Mouse (Mus musculus) kidney, postnatal 10 days (tissue): ENCODE results near the gene Slc4a2.
A peak's percentile ranks its signal among the peaks of the same experiment; 100 is the strongest.

Source experiments
- DNase-seq: peaks from one replicate; pipeline ENCODE4 v3.0.0; 2021; ENCODE audit warnings: mixed read lengths

Slc4a2 gene

DNA sequence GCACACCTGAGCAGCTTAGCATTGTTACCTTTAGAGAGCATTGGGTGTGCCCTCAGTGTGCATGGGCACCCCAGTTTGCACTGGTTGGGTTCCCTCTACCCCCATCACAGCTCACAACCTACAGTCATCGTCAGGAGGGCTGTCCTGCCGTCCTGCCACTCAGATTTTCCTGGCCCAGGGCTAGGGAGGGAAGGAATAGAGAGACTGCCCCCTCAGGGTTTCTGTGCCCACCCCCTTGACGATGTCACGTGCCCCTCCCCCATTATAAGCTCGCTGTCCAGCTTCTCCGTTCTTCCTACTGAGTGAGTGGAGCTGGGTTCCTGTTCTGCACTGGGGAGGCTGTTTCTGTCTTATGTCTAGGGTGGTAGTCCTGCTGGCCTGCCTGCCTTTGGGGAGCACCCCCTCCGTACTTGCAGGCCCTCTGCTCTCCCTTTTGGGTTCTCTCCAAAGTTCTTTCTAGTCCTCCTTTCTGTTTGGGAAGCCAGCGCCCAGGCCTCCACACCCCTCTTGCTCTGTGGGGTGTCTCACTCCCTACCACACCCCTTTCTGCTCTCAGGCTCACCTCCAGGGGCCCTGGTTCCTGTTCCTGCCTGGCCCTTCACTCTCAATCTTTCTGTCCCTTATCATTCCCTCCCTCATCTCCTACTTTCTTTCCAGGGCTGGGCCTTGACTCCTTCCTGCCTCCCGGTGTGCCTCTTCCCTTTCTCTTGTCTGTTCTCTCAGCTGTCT is 3.1 kb downstream of the Slc4a2 start:
- peak; percentile 44 for DNase-seq

- DNase-seq = no peak
These were observed 3.6 kb downstream of the Slc4a2 start for GRCm38 (mm10) chr5:24427285-24427633.

- peak; percentile 79 for DNase-seq
These were observed 4.4 kb downstream of the Slc4a2 start for GRCm38 (mm10) chr5:24427981-24428402.

DNA sequence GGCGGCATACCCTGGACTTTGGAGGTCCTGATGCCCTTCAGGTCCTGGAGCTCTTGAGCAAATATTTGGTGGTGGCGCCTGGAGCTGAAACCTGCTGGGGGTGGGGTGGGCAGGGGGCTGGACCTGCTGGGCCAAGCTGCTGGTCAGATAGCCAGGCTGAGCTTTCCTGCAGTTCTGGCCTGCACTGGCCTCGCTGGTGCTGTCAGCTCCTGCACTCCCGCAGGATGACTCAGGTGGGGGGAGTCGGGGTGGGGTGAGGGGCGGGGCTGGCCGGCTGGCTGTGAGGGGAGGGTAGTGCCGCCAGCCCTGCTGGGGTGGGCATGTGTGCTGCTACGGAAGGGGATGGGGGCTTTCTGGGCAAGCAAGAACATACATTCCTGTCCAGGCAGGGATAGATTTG is 5.0 kb downstream of the Slc4a2 start:
- peak; percentile 40 for DNase-seq

GRCm38 (mm10) chr5:24433993-24434392 is 10.4 kb downstream of the Slc4a2 start:
- DNase-seq = no peak

- DNase-seq = no peak
These were observed 17.6 kb downstream of the Slc4a2 start for GRCm38 (mm10) chr5:24441187-24441586.

GRCm38 (mm10) chr5:24442029-24442428 is 18.4 kb downstream of the Slc4a2 start:
- no peak for DNase-seq

- no peak for DNase-seq
These were observed 19.6 kb downstream of the Slc4a2 start for GRCm38 (mm10) chr5:24443204-24443603.

GRCm38 (mm10) chr5:24443927-24444326 is 20.3 kb downstream of the Slc4a2 start:
- no peak for DNase-seq

DNA sequence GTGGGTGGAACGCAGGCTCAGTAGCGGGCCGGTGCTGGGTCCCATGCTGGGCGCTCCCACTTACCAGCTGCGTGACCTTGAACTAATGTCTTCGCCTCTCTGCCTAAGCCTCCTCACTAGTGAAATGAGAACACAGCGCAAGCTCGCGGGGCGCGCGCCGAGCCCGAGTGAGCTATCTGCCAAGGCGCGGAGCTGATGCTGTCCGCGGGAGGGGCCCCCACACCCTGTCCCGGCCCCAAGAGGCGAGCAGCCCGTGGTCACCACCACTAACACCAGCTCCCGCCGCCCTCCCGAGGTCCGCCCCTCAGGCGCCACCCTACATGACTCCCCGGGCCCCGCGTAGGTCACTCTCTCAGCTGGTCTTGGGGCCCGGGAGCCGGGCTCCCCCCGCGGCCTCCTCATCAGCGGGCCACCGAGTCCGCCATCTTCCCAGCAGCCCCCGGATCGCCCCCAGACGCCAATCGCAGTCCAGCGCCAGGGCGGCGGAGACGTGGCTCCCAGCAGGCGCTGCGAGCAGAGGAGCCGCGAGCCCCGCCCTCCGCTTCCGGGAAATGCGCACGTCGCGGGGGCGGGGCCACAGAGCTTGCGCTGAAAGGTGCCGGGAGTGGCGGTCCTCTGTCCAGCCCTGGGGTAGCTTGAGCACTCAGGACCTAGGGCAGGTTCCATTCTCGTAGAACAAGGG is 21.2 kb downstream of the Slc4a2 start, which contains the start of gene Fastk:
Gene Fastk, minus strand, starts transcription at position 542 of the 682 bp plus-strand sequence.
- peak; percentile 98 for DNase-seq

DNA sequence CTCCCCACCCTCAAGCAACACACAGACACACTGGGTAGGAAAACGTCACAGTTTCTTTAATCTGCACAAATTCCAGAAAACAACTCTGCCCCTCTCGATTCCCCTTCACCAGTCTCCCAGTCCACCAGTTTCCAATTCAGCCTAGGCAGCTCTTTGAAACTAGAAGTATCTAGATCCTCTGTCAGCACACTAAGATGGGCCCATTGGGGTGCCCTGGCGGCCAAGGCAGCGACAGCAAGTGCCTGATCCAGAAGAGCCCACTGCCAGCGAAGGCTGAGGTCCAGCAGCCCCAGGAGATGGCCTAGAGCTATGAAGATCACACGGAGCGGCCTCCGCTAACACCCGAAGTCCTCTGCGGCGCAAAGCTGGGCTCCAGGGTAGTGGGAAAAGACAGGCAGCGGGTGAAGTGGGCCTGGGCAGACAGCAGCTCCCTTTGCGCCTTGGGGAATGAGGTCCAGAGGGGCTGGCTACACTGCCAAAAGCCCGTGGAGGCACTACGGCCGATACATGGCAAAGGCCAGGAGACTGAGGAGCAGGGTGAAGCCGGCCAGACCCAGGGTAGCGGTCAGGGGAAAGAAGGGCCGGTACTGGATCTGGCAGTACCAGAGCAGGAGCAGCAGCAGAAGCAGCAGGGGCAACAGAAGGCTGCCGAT is 21.9 kb downstream of the Slc4a2 start:
- DNase-seq = no peak

DNA sequence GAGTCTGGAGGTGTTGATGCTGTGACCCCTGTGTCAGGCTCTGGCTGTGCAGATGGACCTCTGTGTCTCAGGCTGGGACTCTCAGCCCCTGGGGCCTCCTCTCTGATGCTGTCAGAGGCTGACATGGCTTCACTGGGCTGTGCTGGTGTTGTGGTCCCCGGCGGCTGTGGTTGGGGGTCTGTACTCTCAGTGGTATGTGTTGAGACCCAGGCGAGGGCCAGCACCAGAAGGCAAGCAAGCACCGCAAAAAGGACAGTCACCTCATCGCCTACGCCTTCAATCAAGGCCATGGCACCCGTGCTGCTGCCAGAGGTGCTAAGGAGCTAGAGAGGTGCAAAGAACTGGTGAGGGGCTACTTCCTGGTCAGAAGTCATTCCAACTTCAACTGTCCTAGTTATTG is 23.0 kb downstream of the Slc4a2 start:
- DNase-seq = no peak

DNA sequence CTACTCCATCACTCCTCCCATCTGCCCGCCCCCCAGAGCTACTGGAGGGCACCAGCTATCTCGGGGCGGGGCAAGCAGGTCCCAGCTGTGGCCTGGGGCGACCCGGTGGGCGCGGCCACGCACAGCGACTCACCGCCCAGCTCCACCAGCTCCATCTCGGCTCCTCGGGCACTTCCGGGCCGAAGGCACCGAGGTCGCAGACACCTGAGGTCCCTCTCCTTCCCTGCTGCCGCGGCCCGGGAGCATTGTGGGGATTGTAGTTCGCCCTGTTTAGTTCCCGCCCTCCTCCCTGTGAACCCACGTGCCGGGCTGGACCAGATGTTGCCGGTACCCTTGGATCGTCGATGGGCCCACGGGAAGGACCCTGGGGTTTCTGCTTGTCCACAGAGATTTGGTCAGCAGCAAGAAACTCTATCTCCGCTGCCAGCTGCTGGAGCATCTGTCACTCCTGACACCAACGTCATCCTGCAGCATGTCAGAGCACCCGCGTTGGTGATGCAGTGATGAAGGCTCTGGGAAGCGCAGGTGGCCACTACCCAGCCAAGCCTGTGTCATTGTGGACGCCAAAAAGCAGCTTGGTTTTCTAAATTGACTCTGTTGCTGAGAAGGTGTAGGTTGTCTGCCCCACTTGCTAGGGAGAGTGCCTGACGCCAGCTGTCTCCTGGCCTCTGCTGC is 24.1 kb downstream of the Slc4a2 start, which contains the start of gene Tmub1:
Gene Tmub1, minus strand, starts transcription at position 231 of the 675 bp plus-strand sequence.
- peak; percentile 88 for DNase-seq

DNA sequence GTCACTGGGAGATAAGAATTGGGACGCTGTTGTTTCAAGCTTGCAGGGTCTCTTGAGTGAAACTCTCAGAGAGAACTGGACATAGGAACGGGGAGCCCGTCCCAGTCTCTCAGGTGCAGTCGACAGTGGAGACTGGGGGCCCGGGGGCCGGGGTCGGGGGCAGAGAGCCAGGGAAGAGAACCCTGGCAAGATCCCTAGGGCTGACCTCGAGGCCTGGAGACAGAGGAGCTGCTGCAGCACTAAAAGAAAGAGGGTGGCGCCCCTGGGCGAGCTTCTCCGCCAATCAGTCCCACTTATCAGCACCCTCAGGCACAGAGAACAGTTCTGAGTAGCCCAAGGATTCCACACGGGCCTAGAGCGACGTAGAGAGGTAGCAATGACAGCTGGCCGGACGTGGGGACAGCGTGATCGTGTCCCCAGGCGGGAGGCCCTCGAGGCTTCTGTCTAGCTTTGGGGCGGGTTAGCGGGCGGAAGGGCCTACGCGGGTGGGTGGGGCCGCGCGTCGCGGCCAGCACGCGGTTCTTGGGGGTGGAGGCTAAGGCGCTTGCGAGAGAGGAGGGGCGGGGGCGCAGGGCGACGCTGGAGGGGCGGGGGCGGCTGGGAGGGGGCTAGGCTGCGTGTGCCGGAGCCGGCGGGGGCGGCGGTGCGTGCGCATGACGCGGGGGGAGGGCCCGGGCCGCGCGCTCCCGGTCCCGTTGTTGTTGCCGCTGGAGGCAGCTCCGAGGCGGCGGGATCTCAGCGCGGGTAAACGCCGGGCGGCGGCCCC is 27.8 kb downstream of the Slc4a2 start:
- DNase-seq = peak; percentile 93

DNA sequence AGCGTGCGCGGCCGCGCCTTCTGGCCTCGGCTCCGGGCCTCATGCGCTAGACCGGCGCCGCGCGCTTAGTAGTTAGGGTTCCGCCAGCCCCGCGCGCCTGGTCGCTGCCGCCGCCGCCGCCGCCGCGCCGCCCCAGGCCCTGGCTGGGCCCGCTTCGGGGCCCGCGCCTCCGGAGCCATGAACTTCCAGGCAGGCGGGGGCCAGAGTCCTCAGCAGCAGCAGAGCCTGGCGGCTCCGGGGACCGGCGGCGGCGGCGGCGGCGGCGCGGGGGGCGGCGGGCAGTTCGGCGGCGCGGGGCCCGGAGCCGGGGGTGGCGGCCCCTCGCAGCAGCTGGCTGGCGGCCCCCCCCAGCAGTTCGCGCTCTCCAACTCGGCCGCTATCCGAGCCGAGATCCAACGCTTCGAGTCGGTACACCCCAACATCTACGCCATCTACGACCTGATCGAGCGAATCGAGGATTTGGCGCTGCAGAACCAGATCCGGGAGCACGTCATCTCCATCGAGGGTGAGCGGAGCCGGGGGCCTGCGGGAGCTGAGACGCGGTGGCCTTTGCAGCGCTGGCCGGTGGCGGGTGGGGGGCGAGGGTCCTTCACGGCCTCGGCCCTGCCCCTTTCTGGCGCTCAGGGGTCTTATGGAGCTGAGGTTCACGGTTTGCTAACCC is 28.5 kb downstream of the Slc4a2 start, which contains the start of gene Agap3:
Gene Agap3, plus strand, starts transcription at position 148 of the 661 bp plus-strand sequence.
- DNase-seq = peak; percentile 66

DNA sequence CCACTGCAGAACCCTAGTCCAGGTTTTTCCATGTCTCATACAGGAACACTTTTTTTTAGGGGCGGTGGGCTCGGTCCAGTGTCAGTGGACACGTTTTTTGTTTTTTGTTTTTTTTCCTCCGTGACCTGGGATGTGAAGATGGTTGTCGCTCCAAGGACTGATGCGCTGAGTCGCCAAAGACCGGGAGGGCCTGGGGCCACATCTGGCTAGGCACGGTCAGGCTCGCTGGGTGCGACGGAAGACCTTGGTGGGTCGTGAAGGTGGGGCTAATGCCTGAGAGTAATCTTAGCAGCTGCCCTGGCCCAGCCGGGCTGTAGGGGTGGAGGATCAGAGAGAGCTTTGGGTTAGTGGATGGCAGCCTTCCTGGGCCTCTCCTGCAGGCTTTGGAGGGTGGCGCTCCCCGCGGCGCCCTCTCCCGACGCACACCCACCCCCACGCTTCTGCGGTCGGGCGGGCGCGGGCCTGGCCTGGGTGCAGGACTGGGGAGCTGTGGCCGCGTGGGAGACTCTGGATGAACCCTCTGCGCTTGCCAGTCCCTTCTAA is 29.1 kb downstream of the Slc4a2 start:
- peak; percentile 51 for DNase-seq

DNA sequence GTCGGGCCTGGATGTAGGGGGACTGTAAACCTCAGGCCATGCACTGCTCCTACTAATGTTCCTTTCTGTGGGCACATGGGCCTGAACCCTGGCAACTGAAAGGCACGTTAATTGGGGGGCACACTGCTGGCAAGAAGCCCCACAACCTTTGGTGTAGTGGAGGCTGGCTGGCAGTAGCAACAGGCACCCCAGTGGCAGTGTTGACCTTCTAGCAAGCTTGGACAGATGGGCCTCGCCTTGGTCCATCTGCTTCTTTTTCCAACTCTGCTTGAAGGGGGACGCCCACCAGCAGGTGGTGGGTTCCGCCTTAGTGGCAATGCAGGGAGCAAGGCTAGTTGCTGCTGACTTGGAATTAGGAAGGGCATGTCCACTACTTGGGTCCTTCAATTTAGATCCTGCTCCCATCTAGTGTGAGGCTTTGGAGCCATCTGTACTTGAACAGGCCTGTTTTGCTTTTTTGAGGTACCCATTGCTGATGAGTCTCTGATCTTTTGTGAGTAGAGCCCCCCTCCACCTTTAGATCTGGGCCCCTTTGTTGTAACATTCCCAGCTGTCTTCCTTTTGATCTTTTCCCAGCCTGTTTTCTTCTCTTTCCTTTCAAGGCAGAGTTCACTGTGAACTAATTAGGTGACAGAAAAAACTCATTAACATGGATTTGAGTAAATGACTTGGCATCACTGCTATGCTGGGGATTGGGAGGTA is 29.8 kb downstream of the Slc4a2 start:
- DNase-seq = no peak

- no peak for DNase-seq
These were observed 30.3 kb downstream of the Slc4a2 start for GRCm38 (mm10) chr5:24453985-24454303.

DNA sequence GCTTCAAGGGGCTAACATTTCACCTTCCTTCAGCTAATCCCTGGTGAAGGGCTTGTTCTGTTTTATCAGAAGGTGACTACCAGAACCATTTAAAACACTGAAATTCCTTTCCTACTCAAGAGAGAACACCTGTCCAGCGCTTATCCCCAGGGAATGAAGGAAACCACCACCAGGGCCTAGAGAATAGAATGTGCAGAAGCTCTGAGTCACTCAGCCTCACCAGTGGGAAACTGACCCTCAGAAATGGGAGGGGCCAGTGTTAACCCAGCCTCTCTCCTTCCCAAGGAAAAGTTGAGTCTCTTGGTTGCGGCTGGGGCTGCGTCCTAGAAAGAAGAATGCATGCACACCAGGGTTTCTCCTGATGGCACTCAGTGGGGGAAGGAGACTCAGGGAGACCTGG is 31.4 kb downstream of the Slc4a2 start:
- no peak for DNase-seq

DNA sequence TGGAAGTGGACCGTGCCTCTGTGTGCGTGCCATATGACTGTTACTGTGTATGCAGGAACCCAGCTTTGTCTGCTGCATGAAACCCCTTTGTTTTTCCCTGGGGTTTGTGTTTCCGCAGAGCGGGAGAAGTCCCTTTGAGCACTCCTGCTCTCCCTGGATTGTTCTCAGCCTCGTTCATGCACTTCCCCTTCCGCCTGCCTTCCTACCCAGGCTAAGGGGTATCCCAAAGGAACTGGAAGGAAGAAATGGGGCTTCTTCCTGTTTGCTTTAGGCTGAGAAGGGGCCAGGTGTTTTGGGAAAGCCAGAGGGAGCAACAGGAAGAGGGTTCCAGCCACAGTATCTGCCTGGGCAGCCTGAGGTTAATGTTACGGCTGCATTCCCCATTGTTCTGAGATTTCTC is 32.0 kb downstream of the Slc4a2 start:
- no peak for DNase-seq

DNA sequence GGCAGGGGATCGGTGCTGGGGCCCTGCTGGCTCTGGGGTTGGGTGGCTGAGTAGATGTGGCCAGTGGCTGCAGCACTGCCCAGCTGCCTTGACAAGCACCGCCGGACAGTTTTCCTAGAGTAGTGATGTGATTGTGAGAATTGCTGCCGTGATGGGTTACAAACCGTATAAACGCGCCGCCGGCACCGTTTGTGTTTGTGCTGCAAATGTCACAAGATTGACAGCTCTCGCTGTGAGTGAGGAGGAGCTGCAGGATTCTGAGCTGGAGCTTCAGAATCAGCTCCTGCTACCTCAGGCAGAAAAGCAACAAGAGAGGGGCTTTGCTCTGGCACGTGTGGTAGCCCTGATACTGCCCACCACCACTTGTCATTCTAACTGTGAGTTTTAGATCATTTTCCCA is 43.1 kb downstream of the Slc4a2 start:
- DNase-seq = no peak
